Mouse (Mus musculus): Measurements from ENCODE around the gene Fam241b.
"Not testable (repeated sequence)": the region's sequence is repeated elsewhere in the genome, so short reads cannot be mapped to it uniquely, and the experiment has no call there.

Fam241b gene

DNA sequence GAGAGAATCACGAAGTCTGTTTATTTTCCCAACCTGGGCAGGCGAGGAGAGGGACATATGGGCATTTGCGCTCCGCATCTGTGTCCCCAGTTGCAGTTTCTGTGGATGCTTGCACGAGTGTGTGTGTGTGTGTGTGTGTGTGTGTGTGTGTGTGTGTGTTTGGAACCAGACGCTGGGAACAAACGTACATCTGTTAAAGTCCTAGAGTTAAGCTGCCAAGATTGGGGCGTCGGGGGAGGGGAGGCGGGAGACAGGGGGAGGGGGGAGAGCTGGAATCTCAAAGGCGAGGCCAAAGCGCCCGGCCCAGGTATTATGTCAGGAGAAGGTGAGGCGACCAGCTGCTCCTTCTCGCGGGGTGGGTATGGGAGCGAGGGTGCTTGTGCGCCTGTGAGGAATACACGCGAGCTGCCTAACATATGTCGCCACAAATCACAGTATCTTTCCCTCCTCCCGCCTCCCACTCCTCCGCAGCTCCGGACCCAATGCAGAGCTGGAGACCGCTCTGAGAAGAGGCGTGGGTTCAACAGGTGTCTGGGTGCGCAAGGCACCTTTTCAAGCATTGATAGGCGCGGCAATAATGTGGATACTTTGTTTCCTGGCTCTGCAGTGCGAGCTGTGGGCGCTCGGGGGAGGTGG is 15.3 kb downstream of the Fam241b start:
- no peak for DNase-seq (ENCODE audit: extremely low read depth, low read depth)

DNA sequence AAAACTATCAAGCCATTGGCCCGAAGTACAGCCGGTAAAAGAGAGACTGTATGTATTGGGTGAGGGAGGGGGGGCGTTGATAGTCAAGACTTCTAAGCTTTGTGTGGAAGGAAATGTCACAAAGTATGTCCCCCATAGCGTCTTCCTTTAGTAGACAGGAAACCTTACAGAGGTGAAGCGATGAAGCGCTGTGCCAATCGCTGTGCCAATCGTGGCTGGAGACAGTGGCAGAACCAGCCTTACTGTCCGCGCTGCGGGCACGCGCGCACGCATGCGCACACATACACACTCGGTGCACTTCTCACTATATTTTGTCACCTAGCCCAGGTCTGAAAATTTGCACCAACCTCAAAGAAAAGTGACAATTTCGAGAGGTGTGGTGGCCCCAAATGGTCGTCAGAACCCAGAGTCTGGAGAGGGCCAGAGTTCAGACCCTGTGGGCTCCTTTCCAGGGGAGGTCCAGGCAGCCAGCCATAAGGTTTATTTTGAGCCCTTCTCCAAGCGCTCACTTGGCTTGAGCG is 15.9 kb downstream of the Fam241b start:
- no peak for DNase-seq (ENCODE audit: extremely low read depth, low read depth)

DNA sequence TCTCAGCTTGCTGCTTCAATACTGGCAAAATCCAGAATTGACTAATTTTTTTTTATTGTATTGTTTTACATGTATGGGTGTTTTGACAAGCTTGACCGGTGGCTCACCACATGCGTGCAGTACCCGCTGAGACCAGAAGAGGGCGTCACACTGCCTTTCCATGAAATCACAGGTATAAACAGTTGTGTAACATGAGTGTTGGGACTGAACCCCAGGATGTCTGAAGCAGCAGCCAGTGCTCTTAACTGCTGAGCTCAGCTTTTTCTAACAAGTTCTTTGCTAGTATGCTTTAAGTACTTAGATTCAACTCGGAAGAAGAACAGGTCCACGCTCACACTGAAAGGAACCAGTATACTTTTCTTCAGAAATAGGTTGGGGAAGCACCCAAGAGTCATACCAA is 16.6 kb downstream of the Fam241b start:
- no peak for DNase-seq (ENCODE audit: extremely low read depth, low read depth)

DNA sequence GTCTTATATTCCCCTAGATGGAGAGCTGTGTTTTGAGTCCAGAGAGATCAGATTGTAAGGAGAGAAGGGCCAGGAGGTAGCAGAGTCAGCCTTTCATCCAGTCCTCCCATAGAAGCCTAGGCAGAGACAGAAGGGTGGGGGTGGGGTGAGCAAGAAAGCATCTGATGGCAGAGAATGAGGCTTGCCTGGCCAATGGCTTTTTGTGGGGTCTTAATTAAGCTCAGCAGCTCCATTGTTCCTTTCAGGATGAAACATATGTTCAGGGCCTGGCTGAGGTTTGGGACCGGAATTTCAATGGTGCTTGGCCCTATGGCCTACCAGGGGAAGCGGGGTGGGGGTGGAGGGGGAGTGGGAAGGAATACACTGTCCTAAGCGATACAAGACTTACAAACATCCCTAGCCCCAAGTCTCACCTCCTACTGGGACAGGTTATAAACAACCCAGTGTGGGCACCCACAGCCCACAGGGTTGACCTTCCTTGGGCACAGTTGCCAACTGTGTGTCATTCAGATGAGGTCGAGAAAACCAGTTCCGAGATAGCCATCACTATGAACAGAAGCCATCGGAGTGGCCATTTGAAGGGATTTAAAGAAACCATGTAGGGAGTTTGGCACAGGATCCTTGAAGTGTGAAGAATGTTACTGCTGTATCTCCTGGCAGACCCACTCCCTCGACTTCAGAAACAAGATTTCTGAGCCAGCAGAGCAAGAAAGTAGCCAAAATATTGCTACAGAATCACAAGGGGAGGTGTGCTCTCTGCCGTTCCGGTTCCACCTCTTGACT is 29.7 kb downstream of the Fam241b start:
- no peak for DNase-seq (ENCODE audit: extremely low read depth, low read depth)

DNA sequence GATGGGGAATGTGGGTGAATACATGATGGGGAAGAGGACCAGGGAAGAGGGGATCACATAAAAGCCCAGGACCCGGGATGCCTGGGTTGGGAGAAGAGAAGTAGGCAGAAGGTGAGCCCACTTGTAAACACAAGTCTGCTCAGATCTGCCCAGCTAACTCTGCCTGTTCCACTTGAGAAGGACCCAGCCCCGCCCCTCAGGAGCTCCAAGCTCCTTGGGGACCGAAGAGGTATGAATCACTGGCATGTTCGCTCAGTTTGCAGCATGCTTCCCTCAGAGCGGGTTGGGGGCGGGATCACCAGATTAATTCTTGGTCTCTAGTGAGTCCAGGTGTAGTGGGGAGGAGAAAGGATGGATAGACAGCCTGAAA is 32.5 kb downstream of the Fam241b start:
- peak; percentile 9 for DNase-seq (ENCODE audit: extremely low read depth, low read depth)

DNA sequence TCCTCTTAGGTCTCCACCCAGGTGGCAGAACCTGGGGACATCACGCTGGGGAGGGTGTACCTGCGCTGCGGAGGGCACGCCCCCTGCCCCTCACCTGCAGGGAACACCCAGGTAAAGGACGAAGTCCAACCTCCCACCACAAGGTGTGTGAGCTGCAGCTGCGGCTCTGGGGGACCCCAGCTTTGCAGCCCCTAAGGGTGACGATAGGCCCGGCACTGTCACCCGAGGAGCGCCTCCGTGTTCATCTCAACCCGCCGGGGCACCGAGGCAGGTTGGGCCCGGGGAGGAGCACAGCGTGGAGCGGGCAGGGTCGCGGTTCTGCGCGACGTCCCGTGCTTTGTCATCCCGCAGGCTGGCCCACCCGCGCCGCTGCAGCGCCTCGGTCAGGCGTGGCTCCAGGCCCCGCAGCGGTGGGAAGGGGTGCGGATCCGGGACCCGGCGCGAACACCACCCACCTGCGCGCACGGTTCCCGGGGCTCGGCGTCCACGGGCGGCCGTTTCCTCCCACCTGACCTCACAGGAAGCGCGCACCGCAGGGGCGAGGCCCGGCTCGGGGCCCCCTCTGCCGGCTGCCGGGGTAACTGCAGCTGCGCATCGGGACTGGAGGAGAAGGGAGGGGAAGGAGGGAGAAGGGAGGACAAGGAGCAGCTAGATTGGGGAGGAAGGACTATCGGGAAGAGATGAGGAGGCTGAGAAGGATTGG is 33.1 kb downstream of the Fam241b start:
- DNase-seq (ENCODE audit: extremely low read depth, low read depth), result peak; percentile 24

DNA sequence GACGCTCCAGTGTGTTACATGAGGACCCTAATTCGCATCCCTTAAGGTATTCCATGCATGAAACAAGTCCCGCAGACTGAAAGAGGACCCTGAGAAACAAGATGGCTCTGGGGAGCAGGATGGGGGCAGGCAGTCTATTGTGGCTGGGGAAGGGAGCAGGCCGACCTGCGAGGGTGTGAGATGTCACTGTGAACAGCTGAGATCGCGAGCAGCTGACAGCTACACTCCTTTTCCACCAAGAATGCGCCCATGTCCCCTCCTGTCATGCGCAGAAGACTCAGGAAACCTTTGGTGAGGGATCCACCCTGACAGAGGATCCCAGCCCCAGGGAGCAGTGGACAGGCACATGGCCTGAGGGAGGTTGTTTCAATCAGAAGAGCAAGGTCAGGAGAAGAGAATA is 36.7 kb downstream of the Fam241b start:
- no peak for DNase-seq (ENCODE audit: extremely low read depth, low read depth)

DNA sequence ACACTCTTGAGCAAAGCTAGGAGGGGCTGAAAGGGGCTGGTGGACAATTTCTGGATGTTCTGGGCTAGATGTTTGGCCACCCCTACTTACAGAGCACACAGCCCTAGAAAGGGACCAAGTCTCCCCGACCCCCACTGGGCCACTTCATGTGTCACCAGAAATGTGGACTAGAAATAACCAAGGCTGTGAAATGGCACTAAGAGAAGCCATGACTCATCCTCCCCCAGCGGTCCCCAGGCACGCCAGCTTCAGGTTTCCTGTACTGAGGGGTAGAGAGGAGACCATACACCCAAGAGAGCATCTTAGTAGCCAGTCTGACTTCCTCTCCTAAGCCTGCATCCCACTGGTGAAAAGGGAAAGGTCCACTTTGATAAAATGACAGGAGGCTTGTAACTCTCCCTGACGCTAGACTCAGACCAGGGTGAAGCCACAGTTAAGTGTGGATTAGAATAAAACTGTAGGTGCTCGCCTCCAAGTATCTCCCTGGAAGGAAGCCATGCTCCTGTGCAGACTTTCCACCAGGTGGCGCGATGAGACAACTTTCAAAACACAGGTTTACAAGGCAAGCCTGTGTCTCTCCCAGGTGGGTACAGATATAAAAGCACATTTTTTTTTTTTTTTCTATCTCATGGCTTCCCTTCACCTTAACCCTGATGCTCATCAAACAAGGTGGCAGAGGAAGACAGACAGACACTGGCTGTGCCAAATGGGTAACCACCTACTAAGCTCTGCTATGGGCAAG is 38.7 kb downstream of the Fam241b start:
- DNase-seq (ENCODE audit: extremely low read depth, low read depth), result peak; percentile 29

DNA sequence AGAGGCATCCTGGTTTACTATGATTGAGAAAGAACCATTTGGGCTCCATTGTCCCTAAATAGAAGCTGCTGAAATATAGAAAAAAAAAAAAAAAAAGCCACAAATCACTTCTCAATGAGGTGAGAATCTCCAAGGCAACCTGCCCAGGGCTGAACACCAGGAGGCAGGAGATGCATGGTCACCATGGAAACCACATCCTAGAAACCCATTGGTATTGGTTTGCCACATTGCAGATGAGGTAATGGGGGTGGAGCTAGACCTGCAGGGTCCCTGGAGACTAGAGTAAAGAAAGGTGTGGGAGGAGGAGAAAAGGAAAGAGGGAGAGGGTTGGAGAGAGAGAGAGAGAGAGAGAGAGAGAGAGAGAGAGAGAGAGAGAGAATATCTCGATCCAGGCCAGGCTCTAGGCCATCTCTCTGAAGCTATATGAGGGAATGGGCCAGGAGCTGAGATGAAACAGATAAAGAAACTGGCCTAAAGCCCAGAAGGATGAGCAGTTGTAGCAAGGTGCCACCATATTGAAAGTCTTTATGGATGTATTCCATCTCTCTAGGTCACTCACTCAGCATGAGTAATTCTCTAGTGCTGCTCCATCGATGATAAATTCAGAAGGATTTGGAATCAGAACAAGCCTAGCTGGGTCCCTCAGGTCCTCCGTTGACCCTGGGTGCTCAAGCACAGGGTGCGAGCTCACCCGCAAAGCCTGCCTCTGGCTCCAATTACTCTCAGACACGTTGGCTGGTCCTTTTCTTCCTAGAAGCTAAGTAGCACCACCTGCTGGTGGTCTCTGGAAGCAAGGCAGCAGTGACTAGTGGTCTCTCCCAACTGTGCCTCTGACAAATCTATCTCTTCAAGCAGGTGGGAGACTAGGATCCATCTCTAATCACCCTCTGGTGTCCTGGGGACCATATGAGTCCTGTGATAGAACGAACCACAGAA is 41.9 kb downstream of the Fam241b start:
- peak; percentile 41 for DNase-seq (ENCODE audit: extremely low read depth, low read depth)

DNA sequence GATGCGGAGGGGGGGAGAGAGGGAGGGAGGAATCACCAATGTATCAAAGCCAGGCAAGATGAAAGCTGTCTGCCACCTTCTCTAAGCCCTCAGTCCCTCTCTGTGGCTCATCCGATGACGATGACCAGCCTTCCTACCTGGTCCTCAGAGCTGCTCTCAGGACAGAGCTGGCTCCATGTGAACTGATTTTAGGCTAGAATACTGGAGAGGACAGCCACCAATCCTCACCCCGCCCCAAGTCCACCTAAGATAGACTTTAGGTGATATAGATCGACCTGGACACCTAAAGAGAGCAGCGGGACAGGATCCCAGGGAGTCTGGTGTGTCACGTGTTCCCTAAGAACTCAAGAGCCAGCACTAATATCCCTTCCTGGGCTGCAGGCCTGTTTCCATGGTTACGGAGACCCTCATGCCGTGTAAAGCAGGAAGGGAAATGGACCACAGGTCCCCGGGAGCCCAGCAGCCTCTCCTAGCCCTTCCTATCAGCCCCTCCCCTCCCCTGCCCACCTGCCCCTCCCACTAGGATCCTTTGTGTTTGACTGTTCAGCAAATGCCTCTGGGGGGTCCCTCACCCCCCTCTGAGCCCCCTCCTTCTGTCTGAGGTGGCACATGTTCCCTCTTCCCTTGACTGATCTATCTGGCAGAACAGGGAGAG is 43.8 kb downstream of the Fam241b start:
- DNase-seq (ENCODE audit: extremely low read depth, low read depth), result no peak

DNA sequence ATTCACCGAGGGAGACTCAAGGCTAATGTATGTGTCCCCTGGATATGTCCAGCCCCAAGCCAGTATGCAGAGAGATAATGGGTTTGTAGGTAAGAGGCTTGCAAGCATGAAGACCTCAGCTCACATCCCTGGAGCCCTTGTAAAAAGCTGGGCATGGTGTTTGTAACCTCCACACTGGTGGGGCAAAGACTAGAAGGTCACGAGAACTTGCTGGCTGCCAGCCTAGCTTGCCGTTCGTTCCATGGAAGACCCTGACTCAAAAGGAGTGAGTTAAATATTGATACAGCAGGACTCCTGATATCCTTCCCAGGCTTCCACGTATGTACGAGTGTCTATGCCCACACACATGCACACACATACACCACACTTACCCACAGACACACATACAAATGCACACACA is 49.3 kb downstream of the Fam241b start:
- no peak for DNase-seq (ENCODE audit: extremely low read depth, low read depth)

DNA sequence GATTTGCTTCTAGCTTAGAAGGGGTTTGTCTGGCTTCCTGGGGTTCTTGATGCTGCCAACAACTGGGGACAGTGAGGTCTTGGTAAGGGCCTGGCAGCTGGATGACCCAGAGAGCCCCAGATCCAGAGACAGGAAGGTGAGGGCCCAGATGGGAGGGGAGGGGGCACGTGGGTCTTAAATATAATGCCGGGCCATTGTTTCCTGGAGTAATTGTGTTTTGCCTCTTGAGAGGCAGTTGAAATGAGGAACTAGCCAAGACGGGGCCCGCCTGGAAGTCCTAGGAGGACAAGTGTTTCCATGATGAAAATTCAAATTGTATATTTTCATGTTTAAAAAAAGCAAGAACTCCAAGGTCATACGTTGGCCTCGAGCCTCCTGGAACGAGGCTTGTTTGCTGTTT is 49.8 kb downstream of the Fam241b start:
- DNase-seq (ENCODE audit: extremely low read depth, low read depth), result no peak

DNA sequence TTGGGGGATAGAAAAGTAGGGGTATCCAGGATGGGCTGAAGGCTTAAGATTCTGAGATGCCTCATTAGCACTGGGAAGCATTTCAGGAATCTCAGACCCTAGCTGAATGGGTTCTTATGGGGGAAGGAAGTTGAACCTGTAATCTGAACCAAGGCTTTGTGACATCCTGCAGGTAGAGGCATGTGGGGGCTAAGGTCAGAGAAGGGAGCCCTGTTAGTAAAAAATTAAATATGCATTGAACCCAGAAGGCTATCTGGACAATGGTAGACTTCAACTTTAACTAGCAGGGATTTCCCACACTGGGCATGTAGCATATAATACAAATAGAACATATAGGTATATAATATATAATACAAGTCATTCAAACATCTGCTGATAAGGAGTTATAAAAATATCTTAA is 54.2 kb downstream of the Fam241b start:
- DNase-seq (ENCODE audit: extremely low read depth, low read depth), result no peak

DNA sequence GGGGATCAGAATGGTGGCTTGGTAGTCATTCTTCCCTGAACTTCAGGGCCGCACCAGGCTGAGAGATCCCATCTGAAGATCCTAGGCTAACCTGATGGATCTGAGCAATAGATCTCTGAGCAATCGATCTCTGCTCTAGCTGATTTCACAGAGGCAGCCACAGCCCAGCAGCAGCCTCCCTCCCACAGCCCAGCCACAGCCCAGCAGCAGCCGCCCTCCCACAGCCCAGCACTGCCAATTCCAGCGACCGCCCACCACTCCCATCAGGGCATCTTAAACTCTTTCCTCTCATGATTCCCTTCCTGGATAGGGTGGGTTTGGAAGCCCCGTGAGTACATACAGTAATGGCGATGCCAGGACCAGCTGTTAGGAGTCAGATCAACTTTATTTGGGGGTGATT is 54.6 kb downstream of the Fam241b start:
- DNase-seq (ENCODE audit: extremely low read depth, low read depth), result no peak

DNA sequence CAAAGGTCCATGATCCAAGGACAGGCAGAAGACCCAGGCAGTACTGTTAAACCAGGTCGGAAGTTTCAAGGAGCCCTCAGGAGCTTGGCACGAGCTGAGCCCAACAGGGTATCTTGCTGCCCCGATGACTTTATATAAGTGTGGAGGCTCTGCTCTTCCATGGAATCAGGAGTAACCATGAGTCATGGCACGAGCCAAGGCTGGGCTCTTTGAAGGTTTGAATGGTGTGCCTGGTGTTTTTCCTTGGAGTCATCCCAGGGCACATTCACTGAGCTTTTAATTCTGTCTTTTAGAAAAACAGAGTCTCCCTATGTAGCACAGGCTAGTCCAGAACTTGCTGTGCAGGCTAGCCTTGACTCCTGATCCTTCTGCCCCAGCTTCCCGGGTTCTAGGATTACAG is 55.3 kb downstream of the Fam241b start:
- DNase-seq (ENCODE audit: extremely low read depth, low read depth), result no peak

DNA sequence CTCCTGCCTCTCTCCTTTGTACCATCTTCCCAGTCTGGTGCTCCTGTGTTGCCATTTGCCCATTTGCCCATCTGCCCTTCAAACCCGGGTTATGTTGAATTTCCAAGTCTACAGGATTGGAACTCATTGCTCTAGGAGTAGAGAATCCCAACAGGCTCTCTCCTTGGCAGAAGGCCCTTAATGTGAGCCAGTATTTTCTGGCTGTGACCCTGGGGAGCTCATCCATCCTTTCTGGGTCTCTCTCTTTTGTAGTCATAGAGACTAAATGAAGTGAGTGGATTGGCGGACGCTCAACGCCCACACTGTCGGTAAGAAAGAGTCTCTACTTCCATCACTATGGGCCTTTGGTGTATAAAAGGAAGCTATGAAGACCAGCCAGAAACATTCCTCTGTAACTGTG is 56.9 kb downstream of the Fam241b start:
- DNase-seq (ENCODE audit: extremely low read depth, low read depth), result no peak

DNA sequence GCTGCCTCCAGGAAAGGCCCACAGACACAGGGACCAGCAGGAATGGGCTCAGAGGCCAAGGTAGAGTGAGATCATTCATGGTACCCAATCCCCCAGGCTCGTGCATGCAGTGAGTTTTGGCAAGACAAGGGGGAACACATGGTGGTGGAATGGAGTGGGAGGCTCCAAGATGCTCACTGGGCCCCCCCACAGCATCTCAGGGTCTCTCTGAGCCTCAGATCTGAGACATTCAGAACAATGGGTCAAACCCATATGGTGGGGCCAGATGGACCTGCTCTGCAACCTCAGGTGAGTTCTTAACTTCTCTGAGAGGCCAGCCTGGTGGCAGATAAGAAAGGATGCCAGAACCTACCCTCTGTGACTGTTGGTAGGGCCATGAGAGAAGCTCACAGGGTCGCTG is 57.7 kb downstream of the Fam241b start:
- no peak for DNase-seq (ENCODE audit: extremely low read depth, low read depth)

DNA sequence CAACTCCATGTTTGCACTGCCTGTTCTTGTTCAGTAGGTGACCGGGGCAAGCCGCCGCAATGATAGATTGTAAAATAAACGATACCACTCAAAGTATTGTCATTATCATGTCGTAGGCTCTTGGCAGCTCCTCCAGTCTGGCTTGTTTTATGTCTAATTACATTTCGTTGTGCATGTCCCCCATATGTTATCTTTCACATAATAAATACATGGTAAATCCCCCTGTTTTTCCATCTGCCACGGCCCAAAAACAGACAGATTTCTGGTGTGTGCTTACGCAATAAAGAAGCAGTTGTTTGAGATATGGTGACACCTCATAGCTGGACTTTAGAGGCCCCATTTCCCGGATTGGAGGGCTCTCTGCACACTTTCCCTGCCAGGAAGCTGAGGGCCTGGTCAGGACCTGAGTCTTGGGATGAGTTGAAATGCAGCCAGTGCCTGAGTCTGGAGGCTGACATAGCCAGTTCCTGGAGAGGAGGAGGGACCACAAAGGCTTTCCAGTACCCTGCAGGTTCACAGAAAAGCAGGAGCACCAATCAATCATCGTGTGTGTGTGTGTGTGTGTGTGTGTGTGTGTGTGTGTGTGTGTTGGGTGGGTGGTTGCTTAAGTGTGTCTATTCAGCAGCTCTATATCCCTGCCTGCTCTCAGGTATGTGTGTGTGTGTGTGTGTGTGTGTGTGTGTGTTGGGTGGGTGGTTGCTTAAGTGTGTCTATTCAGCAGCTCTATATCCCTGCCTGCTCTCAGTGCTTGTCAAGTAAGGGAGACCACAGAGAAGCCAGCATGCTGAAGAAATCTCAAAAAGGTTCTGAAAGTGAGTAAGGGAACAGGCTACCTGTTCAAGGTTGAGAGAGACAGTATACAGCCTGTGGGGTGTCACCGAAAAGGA is 67.2 kb downstream of the Fam241b start:
- no peak for DNase-seq (ENCODE audit: extremely low read depth, low read depth)

DNA sequence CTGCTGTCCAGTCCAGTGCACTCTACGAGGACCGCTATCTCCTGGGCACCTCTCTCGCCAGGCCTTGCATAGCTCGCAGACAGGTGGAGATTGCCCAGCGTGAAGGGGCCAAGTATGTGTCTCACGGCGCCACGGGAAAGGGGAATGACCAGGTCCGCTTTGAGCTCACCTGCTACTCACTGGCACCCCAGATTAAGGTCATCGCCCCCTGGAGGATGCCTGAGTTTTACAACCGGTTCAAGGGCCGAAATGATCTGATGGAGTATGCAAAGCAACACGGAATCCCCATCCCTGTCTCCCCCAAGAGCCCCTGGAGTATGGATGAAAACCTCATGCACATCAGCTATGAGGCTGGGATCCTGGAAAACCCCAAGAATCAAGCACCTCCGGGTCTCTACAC is 72.4 kb downstream of the Fam241b start:
- not testable (repeated sequence) for DNase-seq (ENCODE audit: extremely low read depth, low read depth)
